Mouse (Mus musculus): ENCODE data around the gene Snupn. TPM values are rescaled to one million over a fixed set of nuclear protein-coding genes. Genes with fewer than 3 reads are reported as not detected.
"Not testable (repeated sequence)": the region's sequence is repeated elsewhere in the genome, so short reads cannot be mapped to it uniquely, and the experiment has no call there.

The Snupn gene
- 8.3 and 8.4 TPM in 2 replicates for polyA plus RNA-seq (2015; fragmentation: Nextera tagmentation; extraction: Ambion mirVana)

- WGBS (ENCODE audit: insufficient replicate concordance), result under 1% methylated on average over 50 of the region's 50 CpGs
- Histone ChIP-seq H3K27ac (replicated peaks) (peak within 1 kb of the TSS; percentile 81), H3K9me3 (replicated peaks) (no peaks in the 10 kb centered on the region), H3K36me3 (replicated peaks) (no peaks in the 10 kb centered on the region), H3K27me3 (no peaks in the 10 kb centered on the region), H3K9ac (peak within 1 kb of the TSS; percentile 75), H3K4me2 (peak within 1 kb of the TSS; percentile 84), H3K4me3 (replicated peaks) (peak within 1 kb of the TSS; percentile 81), H3K4me1 (replicated peaks) (peaks cover 18% of the 10 kb centered on the region)
- peak; percentile 100 for ATAC-seq (ENCODE audit: insufficient read depth)
Observed at GRCm38 (mm10) chr9:56950414-56951400, at the start of gene Snupn. Snupn (plus strand) TSS chr9:56950878.

DNA sequence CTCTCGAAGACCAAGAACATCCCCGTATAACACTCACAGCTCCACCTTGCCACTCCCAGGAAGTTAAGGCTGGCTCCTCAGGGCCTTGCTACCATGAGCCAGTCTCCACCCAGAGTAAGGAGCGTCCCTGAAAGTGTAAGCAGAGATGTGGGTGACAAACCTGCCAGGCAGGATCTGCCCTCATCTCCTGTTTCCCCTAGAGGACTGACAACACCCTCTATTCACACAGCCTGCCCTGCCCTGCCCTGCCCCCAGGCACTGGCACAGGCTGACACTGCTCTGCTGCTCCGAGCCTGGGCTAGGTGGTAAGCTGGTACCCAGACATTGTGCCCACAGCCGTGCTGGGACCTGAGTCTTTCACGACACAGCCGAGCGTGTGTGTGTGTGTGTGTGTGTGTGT lies 49.5 kb upstream of the Snupn start:
- Histone ChIP-seq H3K9me3 (replicated peaks) (no peaks in the 10 kb centered on the region), H3K36me3 (replicated peaks) (no peaks in the 10 kb centered on the region), H3K4me2 (no peak overlapping the region), H3K27ac (replicated peaks) (no peak overlapping the region), H3K4me1 (replicated peaks) (no peaks in the 10 kb centered on the region), H3K4me3 (replicated peaks) (no peak overlapping the region), H3K27me3 (no peaks in the 10 kb centered on the region), H3K9ac (no peak overlapping the region)
- no peak for ATAC-seq (ENCODE audit: insufficient read depth)
- WGBS (ENCODE audit: insufficient replicate concordance), result 49% methylated on average over 8 of the region's 8 CpGs

GRCm38 (mm10) chr9:56903662-56904061 lies 47.0 kb upstream of the Snupn start:
- Histone ChIP-seq H3K4me1 (replicated peaks) (no peaks in the 10 kb centered on the region), H3K4me2 (no peak overlapping the region), H3K9ac (no peak overlapping the region), H3K36me3 (replicated peaks) (no peaks in the 10 kb centered on the region), H3K4me3 (replicated peaks) (no peak overlapping the region), H3K27me3 (no peaks in the 10 kb centered on the region), H3K9me3 (replicated peaks) (no peaks in the 10 kb centered on the region), H3K27ac (replicated peaks) (no peak overlapping the region)
- 39% methylated on average over 3 of the region's 3 CpGs for WGBS (ENCODE audit: insufficient replicate concordance)
- ATAC-seq (ENCODE audit: insufficient read depth), result no peak

- no peak overlapping the region for H3K9ac ChIP-seq
- no peak for ATAC-seq (ENCODE audit: insufficient read depth)
- no peak overlapping the region for H3K4me2 ChIP-seq
- no peak overlapping the region for H3K27ac ChIP-seq (replicated peaks)
- no peaks in the 10 kb centered on the region for H3K27me3 ChIP-seq
- H3K4me3 ChIP-seq (replicated peaks), result no peak overlapping the region
- no peaks in the 10 kb centered on the region for H3K9me3 ChIP-seq (replicated peaks)
- H3K4me1 ChIP-seq (replicated peaks), result no peaks in the 10 kb centered on the region
- no peaks in the 10 kb centered on the region for H3K36me3 ChIP-seq (replicated peaks)
- 53% methylated on average over 9 of the region's 9 CpGs for WGBS (ENCODE audit: insufficient replicate concordance)
Observed at GRCm38 (mm10) chr9:56907549-56907948, 43.1 kb upstream of the Snupn start.

GRCm38 (mm10) chr9:56909991-56910390 lies 40.7 kb upstream of the Snupn start:
- H3K4me2 ChIP-seq; H3K9ac ChIP-seq; H3K36me3 ChIP-seq (replicated peaks); H3K9me3 ChIP-seq (replicated peaks); H3K27ac ChIP-seq (replicated peaks); ATAC-seq (ENCODE audit: insufficient read depth); H3K4me3 ChIP-seq (replicated peaks); H3K4me1 ChIP-seq (replicated peaks); H3K27me3 ChIP-seq: not testable (repeated sequence)
- 33% methylated on average over 4 of the region's 4 CpGs for WGBS (ENCODE audit: insufficient replicate concordance)

GRCm38 (mm10) chr9:56911017-56911416 lies 39.7 kb upstream of the Snupn start:
- ATAC-seq (ENCODE audit: insufficient read depth), result no peak
- WGBS (ENCODE audit: insufficient replicate concordance), result 43% methylated on average over 1 of the region's 1 CpGs
- no peaks in the 10 kb centered on the region for H3K36me3 ChIP-seq (replicated peaks)

DNA sequence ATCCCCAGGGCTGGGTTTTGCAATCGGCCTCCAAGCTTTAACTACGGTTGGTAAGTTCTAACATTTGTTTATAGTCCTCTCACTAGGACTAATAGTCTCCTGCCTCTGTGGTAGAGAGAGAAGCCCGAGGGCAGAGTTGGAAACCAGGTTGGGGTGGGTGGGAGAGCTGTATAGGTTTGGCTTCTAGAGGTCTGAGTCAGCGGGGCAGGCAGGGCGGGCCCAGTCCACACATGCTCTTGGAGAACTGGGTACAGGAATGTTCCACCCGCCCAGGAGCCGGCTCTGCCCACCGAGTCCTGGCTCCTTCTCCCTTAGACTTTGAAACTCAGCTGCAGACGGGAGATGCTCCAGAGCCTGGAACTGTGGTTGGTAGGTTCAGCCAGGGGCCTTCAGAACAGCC lies 36.7 kb upstream of the Snupn start:
- Histone ChIP-seq H3K4me2 (no peak overlapping the region), H3K36me3 (replicated peaks) (no peaks in the 10 kb centered on the region), H3K27ac (replicated peaks) (no peak overlapping the region), H3K9ac (no peak overlapping the region), H3K27me3 (no peaks in the 10 kb centered on the region), H3K4me1 (replicated peaks) (no peaks in the 10 kb centered on the region), H3K4me3 (replicated peaks) (no peak overlapping the region), H3K9me3 (replicated peaks) (no peaks in the 10 kb centered on the region)
- no peak for ATAC-seq (ENCODE audit: insufficient read depth)
- WGBS (ENCODE audit: insufficient replicate concordance), result 75% methylated on average over 9 of the region's 9 CpGs

More at GRCm38 (mm10) chr9:56911017-56911416, 39.7 kb upstream of the Snupn start:
- Histone ChIP-seq H3K4me1 (replicated peaks) (no peaks in the 10 kb centered on the region), H3K27me3 (no peaks in the 10 kb centered on the region), H3K9me3 (replicated peaks) (no peaks in the 10 kb centered on the region), H3K9ac (no peak overlapping the region), H3K4me2 (no peak overlapping the region), H3K27ac (replicated peaks) (no peak overlapping the region), H3K4me3 (replicated peaks) (no peak overlapping the region)

DNA sequence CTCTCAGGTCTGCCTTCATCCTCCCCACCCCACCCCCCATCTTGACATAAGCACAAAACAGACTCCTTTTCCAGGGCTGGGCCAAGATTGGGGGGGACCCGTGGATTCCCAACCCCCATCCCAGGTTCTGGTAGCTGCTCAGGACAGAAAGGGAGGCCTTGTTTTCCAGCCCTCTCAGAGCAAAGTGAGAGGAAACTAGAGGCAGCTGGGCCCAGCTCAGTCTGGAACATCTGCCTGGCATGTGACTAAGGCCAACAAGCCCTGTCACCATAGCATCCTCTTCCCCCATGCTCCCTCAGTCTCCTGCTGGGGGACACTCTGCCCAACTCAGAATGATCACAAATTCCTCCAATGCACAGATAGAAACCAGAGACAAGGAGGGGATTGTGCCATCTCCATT lies 35.6 kb upstream of the Snupn start:
- Histone ChIP-seq H3K36me3 (replicated peaks) (no peaks in the 10 kb centered on the region), H3K4me1 (replicated peaks) (no peaks in the 10 kb centered on the region), H3K4me3 (replicated peaks) (no peak overlapping the region), H3K27me3 (no peaks in the 10 kb centered on the region), H3K9ac (no peak overlapping the region), H3K27ac (replicated peaks) (no peak overlapping the region), H3K4me2 (no peak overlapping the region), H3K9me3 (replicated peaks) (no peaks in the 10 kb centered on the region)
- no peak for ATAC-seq (ENCODE audit: insufficient read depth)
- 44% methylated on average over 1 of the region's 1 CpGs for WGBS (ENCODE audit: insufficient replicate concordance)

GRCm38 (mm10) chr9:56915695-56916410 lies 34.8 kb upstream of the Snupn start:
- Histone ChIP-seq H3K27ac (replicated peaks) (no peak overlapping the region), H3K9me3 (replicated peaks) (no peaks in the 10 kb centered on the region), H3K36me3 (replicated peaks) (no peaks in the 10 kb centered on the region), H3K4me3 (replicated peaks) (no peak overlapping the region), H3K4me1 (replicated peaks) (no peaks in the 10 kb centered on the region), H3K9ac (no peak overlapping the region), H3K27me3 (no peaks in the 10 kb centered on the region), H3K4me2 (no peak overlapping the region)
- ATAC-seq (ENCODE audit: insufficient read depth), result no peak
- WGBS (ENCODE audit: insufficient replicate concordance), result 62% methylated on average over 5 of the region's 5 CpGs

DNA sequence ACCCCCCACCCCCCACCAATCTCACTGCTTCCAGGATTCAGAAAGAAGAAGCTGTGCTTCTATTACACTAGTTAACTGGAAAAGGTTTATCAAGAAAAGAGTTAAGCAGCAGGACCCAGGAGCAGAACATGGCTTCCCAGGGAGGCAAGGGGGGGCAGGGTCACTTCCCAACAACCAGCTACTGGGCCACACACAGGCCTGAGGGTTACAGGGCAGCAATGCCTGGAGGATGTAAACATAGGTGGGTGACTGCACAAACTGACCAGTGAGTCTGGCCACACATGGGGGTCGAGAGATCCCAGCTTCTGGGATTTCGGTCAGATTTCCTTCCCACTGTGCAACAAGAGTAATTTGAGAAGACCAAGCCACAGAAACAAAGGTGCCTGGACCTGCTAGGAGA lies 33.5 kb upstream of the Snupn start:
- no peak overlapping the region for H3K9ac ChIP-seq
- H3K4me1 ChIP-seq (replicated peaks), result no peaks in the 10 kb centered on the region
- H3K36me3 ChIP-seq (replicated peaks), result no peaks in the 10 kb centered on the region
- H3K9me3 ChIP-seq (replicated peaks), result no peaks in the 10 kb centered on the region
- ATAC-seq (ENCODE audit: insufficient read depth), result no peak
- no peaks in the 10 kb centered on the region for H3K27me3 ChIP-seq
- H3K4me3 ChIP-seq (replicated peaks), result no peak overlapping the region
- no peak overlapping the region for H3K4me2 ChIP-seq
- 58% methylated on average over 2 of the region's 2 CpGs for WGBS (ENCODE audit: insufficient replicate concordance)
- no peak overlapping the region for H3K27ac ChIP-seq (replicated peaks)

GRCm38 (mm10) chr9:56918466-56918865 lies 32.2 kb upstream of the Snupn start:
- ATAC-seq (ENCODE audit: insufficient read depth), result no peak
- Histone ChIP-seq H3K4me2 (no peak overlapping the region), H3K27me3 (no peaks in the 10 kb centered on the region), H3K4me3 (replicated peaks) (no peak overlapping the region), H3K36me3 (replicated peaks) (no peaks in the 10 kb centered on the region), H3K9me3 (replicated peaks) (no peaks in the 10 kb centered on the region), H3K4me1 (replicated peaks) (peaks cover 1% of the 10 kb centered on the region; the same call in 1 of the 2 replicates), H3K27ac (replicated peaks) (no peak overlapping the region), H3K9ac (no peak overlapping the region)
- WGBS (ENCODE audit: insufficient replicate concordance), result 77% methylated on average over 13 of the region's 13 CpGs

All from liver, embryonic 15.5 days (tissue).